Mouse (Mus musculus) neural tube, embryonic 15.5 days (tissue): Measurements from ENCODE around the gene Dnajb2. TPM values are rescaled to one million over a fixed set of nuclear protein-coding genes. Genes with fewer than 3 reads are reported as not detected.

Experiments
- ATAC-seq: fragments of 200-750 bp; cut with Nextera tagmentation; 2 replicates; pipeline ENCODE4 v1.8.0; 2017; ENCODE audit warnings: mild to moderate bottlenecking, moderate TSS enrichment, moderate library complexity; ENCODE audit not compliant: low FRiP score
- H3K27ac ChIP-seq: fragments of 300-500 bp; sonication (generic); replicated peaks from 2 replicates; pipeline ENCODE4 v1.5.1; 2015; ENCODE audit warnings: mild to moderate bottlenecking, inconsistent platforms
- H3K27me3 ChIP-seq: fragments of 300-500 bp; sonication (generic); replicated peaks from 2 replicates; pipeline ENCODE4 v1.6.1; 2015; ENCODE audit warnings: inconsistent platforms
- H3K36me3 ChIP-seq: fragments of 300-500 bp; sonication (generic); 2 replicates; pipeline ENCODE4 v1.6.1; 2015; ENCODE audit warnings: inconsistent platforms
- H3K4me1 ChIP-seq: fragments of 300-500 bp; sonication (generic); 2 replicates; pipeline ENCODE4 v1.6.1; 2015; ENCODE audit warnings: inconsistent platforms
- H3K4me2 ChIP-seq: fragments of 300-500 bp; sonication (generic); 2 replicates; pipeline ENCODE4 v1.6.1; 2015; ENCODE audit warnings: inconsistent platforms, mild to moderate bottlenecking, moderate library complexity
- H3K4me3 ChIP-seq: fragments of 300-500 bp; sonication (generic); replicated peaks from 2 replicates; pipeline ENCODE4 v1.5.1; 2015; ENCODE audit warnings: mild to moderate bottlenecking, inconsistent platforms
- H3K9ac ChIP-seq: fragments of 300-500 bp; sonication (generic); replicated peaks from 2 replicates; pipeline ENCODE4 v1.6.1; 2015; ENCODE audit warnings: mild to moderate bottlenecking, inconsistent platforms
- H3K9me3 ChIP-seq: fragments of 300-500 bp; sonication (generic); replicated peaks from 2 replicates; pipeline ENCODE4 v1.6.1; 2016; ENCODE audit warnings: inconsistent platforms
- WGBS: fragments of 180-500 bp; shearing (Covaris S2); methylation state at CpG from one replicate; pipeline ENCODE4 v1.1.7; 2015; ENCODE audit warnings: mixed read lengths; 5-methylcytosine and 5-hydroxymethylcytosine counted together
- polyA plus RNA-seq: library from polyadenylated mRNA; unstranded; fragments of >200 nt; fragmentation: Nextera tagmentation; extraction: Ambion mirVana; gene quantifications from 2 replicates; pipeline ENCODE4 v1.2.1, GENCODE M21; 2015

Dnajb2 gene
- 72.1 and 90.7 TPM in 2 replicates for polyA plus RNA-seq

DNA sequence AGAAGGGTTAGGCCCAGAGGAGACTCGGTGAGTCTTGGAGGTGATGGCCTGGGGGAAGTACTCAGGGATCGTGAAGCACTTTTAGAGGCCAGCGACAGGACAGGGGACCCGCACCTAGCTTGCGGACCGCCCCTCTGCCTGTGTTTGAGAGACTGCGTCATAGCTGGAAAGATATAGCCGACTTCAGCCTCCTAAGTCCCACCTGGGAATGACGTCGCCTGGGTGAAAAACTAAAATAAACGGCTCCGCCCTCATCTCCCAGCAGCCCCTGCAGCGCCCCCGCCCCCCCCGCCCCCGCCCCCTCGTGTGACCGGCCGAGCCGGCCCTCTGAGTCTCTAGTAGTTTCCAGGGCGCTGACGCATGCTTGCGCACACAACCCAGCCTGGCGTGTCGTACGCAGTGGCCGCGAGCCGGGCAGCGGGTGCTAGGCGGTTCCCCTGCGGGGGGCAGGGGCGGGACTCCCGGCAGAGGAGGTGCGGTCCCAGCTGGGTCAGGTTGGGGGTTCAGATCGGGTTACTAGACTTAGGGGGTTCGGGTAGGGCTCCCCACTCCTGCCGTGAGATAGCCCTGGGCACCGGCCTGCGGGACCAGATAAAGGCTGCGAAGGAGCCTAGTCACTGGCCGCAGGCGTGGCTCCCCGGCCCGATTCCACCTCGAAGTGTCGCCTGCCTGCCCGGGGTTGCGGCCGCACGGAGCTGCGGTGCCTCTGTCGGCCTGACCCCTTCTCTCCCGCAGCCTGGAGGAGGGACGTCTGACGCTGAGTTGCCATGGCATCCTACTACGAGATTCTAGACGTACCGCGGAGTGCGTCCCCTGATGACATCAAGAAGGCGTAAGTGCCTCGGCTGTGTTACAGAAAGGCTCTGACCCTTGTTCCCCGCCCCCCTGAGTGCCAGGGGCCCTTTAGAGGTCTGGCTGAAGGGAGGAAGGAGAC is at the start of gene Dnajb2:
Dnajb2 (plus strand) TSS at position 290 of the 934 bp plus-strand sequence.
- peak; percentile 89 for ATAC-seq
- Histone ChIP-seq H3K27ac (peak within 1 kb of the TSS; percentile 92), H3K9ac (peak within 1 kb of the TSS; percentile 83), H3K9me3 (no peaks in the 10 kb centered on the region), H3K4me3 (peak within 1 kb of the TSS; percentile 80), H3K27me3 (no peaks in the 10 kb centered on the region), H3K4me2 (peak within 1 kb of the TSS; percentile 78), H3K4me1 (peaks cover 27% of the 10 kb centered on the region), H3K36me3 (peaks cover 17% of the 10 kb centered on the region)
- WGBS: under 1% methylated on average over 63 of the region's 64 CpGs

DNA sequence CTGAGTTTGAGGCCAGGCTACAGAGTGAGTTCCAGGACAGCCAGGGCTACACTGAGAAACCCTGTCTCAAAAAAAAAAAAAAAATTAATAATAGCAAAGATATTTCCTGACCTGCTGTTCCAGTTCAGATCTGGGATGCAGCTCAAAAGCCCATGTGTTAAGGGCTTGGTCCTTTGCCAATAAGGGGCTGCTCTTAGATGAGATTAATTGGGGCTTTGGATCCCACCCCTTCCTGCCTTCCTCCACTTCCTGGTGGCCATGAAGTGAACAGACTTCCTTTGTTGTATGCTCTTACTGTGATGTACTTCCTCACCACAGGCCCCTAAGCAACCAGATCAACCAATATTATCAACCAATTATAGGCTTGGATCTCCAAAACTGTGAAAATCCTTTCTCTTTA is 49.1 kb upstream of the Dnajb2 start:
- H3K9ac ChIP-seq: no peak overlapping the region

DNA sequence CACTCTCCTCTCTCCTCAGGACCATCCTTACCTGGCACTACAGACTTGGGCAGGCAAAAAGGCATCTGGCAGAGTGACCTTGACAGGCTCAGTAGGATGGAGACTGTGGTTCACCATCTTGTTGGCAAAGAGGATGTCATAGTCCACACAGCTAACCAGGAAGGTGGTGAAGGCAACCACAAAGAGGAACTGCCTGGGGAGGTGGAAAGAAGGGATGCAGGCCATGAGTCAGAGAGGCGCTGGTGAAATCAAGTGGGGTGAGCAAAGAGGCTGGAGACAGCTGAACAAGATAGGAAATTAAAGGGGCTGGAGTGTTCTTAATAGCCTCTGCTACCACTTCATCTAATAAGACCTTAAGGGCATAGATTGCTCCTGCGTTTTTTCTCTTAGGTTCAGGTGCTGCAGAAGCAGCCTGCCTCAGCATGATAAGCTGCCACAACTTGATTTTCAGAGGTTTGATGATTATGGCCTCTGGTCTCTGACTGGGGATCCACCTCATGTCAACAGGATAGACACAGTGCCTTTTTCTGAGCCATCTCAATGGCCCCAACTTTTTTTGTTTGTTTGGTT is 48.2 kb upstream of the Dnajb2 start:
- no peak overlapping the region for H3K4me3 ChIP-seq
- peaks cover 22% of the 10 kb centered on the region for H3K4me1 ChIP-seq
- H3K27ac ChIP-seq: no peak overlapping the region
- whole genome bisulfite sequencing: 83% methylated on average over 2 of the region's 2 CpGs
- no peaks in the 10 kb centered on the region for H3K27me3 ChIP-seq
- H3K9ac ChIP-seq: no peak overlapping the region
- peaks cover 63% of the 10 kb centered on the region for H3K36me3 ChIP-seq
- H3K4me2 ChIP-seq: no peak overlapping the region
- no peak for ATAC-seq
- no peaks in the 10 kb centered on the region for H3K9me3 ChIP-seq

More for the DNA sequence above, 49.1 kb upstream of the Dnajb2 start:
- no peaks in the 10 kb centered on the region for H3K9me3 ChIP-seq
- ATAC-seq: no peak
- peaks cover 72% of the 10 kb centered on the region for H3K36me3 ChIP-seq
- H3K4me3 ChIP-seq: no peak overlapping the region
- no peak overlapping the region for H3K27ac ChIP-seq
- H3K4me2 ChIP-seq: no peak overlapping the region
- H3K4me1 ChIP-seq: peaks cover 16% of the 10 kb centered on the region
- no peaks in the 10 kb centered on the region for H3K27me3 ChIP-seq

DNA sequence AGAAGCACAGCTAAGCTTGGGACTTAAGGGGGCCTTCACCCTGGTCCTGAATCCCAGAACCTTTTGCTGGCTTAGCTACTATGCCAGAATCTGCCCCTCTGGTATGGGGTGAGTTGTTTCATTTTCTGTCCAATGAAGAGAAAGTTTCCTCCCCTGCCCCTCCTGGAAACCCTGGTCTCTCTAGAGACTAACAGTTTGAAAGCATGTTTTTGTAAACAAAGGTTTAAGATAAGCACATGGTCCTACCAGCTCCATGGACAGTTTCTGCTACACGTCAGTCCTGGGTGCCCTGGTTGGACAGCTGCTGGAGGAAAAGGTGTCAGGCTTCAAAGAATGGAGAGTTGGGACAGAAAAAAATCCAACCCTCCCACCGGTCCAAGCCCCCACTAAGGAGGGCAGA is 45.6 kb upstream of the Dnajb2 start:
- H3K27me3 ChIP-seq: no peaks in the 10 kb centered on the region
- H3K4me3 ChIP-seq: no peak overlapping the region
- no peaks in the 10 kb centered on the region for H3K9me3 ChIP-seq
- no peak overlapping the region for H3K9ac ChIP-seq
- H3K27ac ChIP-seq: no peak overlapping the region
- peaks cover 46% of the 10 kb centered on the region for H3K36me3 ChIP-seq
- WGBS: 82% methylated on average over 2 of the region's 2 CpGs
- ATAC-seq: no peak
- H3K4me1 ChIP-seq: peaks cover 30% of the 10 kb centered on the region
- H3K4me2 ChIP-seq: peak overlapping the region; percentile 97

DNA sequence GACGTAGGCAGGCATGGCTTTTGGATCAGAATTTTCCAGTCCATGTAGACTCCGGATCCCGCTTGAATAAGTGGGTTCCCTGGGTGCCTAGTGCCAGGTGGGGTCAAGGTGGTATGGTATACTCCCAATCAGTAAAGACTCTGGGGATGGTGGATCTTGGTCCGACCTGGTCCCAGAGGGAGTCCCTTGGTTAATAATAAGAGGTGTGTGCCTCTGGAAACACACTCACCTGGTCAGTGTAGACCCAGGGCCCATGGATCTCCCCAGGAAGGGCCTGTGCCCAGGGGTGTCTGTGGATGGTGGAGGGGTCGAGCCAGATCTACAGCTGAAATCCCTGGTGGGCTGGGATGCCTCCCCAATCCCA is 45.0 kb upstream of the Dnajb2 start:
- peak overlapping the region; percentile 97 for H3K4me2 ChIP-seq
- peak overlapping the region; percentile 69 for H3K9ac ChIP-seq
- peak overlapping the region; percentile 97 for H3K27ac ChIP-seq
- H3K36me3 ChIP-seq: peaks cover 45% of the 10 kb centered on the region
- ATAC-seq: no peak
- no peaks in the 10 kb centered on the region for H3K9me3 ChIP-seq
- 46% methylated on average over 5 of the region's 5 CpGs for WGBS
- no peaks in the 10 kb centered on the region for H3K27me3 ChIP-seq
- peak overlapping the region; percentile 67 for H3K4me3 ChIP-seq
- peaks cover 30% of the 10 kb centered on the region for H3K4me1 ChIP-seq

DNA sequence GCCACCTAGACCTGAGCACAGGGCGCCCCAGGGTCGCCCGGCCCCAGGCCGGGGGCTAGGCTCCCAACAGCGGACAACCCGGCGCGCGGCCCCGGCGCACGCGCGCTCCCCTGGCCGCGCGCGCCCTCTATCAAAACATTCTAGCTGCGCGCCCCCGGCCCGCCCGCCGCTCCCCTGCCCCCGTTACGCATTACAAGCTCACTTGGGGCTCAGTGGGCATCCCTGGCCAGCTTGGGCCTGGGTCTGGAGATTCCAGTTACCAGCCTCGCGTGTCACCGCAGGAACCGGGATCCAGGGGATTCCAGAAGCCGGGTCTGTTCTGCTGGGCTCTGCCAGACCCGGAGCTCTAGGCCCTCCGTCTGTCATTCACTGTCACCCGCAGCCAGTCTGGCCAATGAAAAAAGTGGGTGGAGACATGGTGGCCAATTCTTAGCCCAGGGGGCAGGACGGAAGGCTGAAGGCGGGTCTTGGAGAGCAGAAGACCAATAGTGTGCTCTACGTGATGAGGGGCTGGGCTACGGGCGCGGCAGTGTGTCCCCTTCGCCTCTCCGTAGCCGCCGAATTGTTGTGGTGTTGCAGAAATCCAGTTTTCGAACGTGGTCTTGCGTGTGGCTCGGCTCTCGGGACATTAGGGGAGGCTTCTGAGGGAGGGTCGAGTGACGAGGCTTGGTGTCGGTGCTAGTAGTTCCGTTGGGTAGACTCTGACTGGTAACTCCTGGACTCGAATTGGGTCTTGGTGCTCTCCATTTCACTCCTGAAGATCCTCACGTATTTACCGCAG is 44.4 kb upstream of the Dnajb2 start, which contains the start of the genes Ankzf1 and Atg9a:
Ankzf1 (plus strand) TSS at position 530 of the 781 bp plus-strand sequence.
Atg9a (minus strand) TSS at position 575 of the 781 bp plus-strand sequence.
- Histone ChIP-seq H3K36me3 (peaks cover 45% of the 10 kb centered on the region), H3K4me2 (peak within 1 kb of the TSS; percentile 97), H3K9me3 (no peaks in the 10 kb centered on the region), H3K4me3 (peak within 1 kb of the TSS; percentile 67), H3K27me3 (no peaks in the 10 kb centered on the region), H3K4me1 (peaks cover 30% of the 10 kb centered on the region), H3K9ac (peak within 1 kb of the TSS; percentile 91), H3K27ac (peak within 1 kb of the TSS; percentile 97)
- under 1% methylated on average over 56 of the region's 56 CpGs for WGBS
- peak; percentile 99 for ATAC-seq

DNA sequence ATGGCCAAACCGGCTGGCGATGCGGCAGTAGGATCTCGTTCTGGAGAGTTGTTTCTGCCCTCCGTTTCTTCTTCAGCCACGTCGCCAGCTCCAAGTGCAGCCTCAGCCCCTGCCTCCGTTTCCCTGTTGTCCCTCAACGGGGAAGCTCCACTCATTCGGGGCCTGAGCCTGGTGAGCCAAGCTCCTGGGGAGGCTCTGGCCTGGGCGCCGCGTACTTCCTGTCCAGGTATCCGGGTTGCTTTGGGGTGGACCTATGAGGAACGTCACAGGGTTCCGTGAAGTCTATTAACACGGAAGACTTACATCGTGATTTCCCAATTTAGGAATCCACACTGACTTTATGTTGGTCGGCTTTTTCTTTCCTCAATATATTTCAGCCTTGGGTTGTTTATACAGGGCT is 43.8 kb upstream of the Dnajb2 start:
- H3K4me2 ChIP-seq: peak overlapping the region; percentile 97
- H3K36me3 ChIP-seq: peaks cover 45% of the 10 kb centered on the region
- under 1% methylated on average over 19 of the region's 19 CpGs for WGBS
- H3K4me3 ChIP-seq: peak overlapping the region; percentile 67
- peaks cover 30% of the 10 kb centered on the region for H3K4me1 ChIP-seq
- H3K9ac ChIP-seq: peak overlapping the region; percentile 91
- H3K9me3 ChIP-seq: no peaks in the 10 kb centered on the region
- peak overlapping the region; percentile 91 for H3K27ac ChIP-seq
- H3K27me3 ChIP-seq: no peaks in the 10 kb centered on the region
- ATAC-seq: peak; percentile 45; the same call in 1 of the 2 replicates

DNA sequence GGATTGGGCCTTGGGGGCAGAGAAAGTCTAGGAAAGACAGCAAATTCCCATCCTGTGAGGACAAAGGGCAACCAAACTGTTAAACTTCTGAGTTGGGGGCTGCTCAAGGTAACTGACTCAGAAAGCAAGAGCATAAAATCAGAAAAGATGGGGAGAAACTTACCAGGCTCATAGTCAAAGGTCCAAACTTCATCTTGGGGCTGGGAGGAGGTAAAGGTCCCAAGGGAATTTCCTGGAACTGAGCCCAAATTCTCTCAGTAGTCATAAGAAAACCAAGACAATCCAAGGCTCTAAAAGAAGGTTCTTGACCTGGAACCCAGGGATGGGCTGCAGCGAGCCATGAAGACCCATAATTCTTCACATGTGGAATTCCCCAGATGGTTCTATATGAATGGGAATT is 35.0 kb upstream of the Dnajb2 start:
- no peaks in the 10 kb centered on the region for H3K27me3 ChIP-seq
- no peak for ATAC-seq
- no peak overlapping the region for H3K4me3 ChIP-seq
- no peaks in the 10 kb centered on the region for H3K9me3 ChIP-seq
- H3K27ac ChIP-seq: no peak overlapping the region
- 88% methylated on average over 1 of the region's 1 CpGs for WGBS
- no peak overlapping the region for H3K4me2 ChIP-seq
- no peak overlapping the region for H3K9ac ChIP-seq
- peaks cover 41% of the 10 kb centered on the region for H3K36me3 ChIP-seq
- H3K4me1 ChIP-seq: no peaks in the 10 kb centered on the region

DNA sequence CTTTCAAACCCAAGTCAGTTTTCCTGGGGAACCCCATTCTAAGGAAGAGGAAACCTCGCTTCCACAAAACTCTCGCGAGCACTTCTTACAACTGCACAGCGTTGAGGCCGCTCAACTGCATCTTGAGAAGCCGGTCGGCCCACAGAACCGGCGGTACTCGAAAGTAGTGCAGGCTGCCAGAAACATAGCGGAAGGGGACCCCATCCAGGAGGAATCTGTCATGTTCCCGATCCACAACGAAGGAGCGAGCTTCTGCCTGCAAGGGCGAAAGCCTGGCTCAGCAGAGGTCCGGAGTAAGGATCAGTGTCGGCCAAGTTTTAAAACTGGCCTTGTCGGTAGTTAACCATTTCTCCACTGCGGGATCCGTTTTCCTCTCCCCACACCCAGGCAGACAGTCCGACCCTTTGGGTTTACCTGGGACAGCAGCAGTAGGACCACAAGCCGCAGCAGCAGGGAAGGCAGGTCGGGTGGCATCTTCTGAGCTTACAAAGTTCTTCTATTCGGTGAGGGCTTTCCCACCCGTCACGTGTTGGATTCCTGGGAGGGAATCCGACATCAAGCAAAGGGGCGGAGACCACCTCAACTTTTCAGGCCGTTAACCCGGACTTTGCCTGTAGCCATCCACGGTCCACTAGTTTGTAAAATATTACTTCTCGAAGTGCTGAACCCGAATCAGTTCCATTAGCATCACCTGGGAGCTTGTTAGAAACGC is 27.1 kb upstream of the Dnajb2 start:
- Histone ChIP-seq H3K9ac (peak overlapping the region; percentile 47), H3K4me1 (peaks cover 48% of the 10 kb centered on the region), H3K27me3 (no peaks in the 10 kb centered on the region), H3K4me3 (peak overlapping the region; percentile 84), H3K9me3 (no peaks in the 10 kb centered on the region), H3K27ac (no peak overlapping the region; the same call in 1 of the 2 replicates), H3K36me3 (peaks cover 18% of the 10 kb centered on the region), H3K4me2 (peak overlapping the region; percentile 93)
- no peak for ATAC-seq
- WGBS: 17% methylated on average over 34 of the region's 34 CpGs

DNA sequence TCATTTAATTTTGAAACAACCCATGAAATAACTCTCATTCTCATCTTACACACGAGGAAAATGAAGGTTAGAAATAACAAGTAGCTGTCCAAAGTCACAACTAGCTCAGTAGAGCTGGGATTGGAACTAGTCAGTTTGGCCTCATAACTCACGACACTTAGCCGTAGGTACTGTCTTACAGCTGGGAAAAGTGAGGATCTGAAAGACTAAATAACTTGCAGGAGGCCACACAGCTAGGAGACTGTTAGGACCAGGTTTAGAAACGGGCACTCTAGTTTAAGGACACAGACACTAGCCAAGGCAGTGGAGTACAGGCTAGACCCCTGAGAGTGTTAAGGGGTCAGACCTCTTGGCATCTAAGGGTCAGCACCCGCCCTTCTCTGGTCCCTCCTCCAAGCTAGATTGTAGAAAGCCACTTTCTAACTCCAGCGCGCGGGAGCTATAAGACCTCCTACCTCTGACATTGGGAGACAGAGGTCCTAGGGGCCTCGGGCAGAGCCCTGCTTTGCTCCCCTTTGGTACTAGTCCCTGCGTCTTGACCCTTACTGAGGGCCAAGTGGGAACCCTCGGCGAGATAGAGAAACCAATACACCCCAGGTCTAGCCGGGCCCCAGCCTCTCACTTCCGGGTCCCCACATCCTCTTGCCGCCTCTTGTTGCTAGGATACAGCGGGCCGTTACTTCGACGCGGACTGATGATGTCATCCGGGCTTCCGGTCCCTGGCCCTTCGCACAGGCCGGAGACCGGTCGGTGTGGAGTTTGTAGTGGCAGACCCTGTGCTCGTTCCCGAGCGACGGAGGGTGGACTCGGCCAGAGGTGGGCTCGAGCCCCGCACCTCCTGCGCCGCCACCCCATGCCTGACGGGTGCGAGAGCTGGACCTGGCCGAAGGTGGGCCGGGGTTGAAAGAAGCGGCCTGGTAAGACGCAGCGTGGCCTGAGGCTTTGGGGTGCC is 25.8 kb upstream of the Dnajb2 start, which contains the start of the genes Glb1l and Stk16:
Glb1l (minus strand) TSS at position 678 of the 952 bp plus-strand sequence.
Stk16 (plus strand) TSS at position 703 of the 952 bp plus-strand sequence.
- 0 out of 2 replicates have a peak, but pooled peaks cover 2% of the 10 kb centered on the region for H3K27me3 ChIP-seq
- ATAC-seq: peak; percentile 94
- H3K9ac ChIP-seq: peak within 1 kb of the TSS; percentile 86
- H3K4me1 ChIP-seq: peaks cover 49% of the 10 kb centered on the region
- peak within 1 kb of the TSS; percentile 84 for H3K4me3 ChIP-seq
- H3K36me3 ChIP-seq: peaks cover 23% of the 10 kb centered on the region
- no peaks in the 10 kb centered on the region for H3K9me3 ChIP-seq
- peak within 1 kb of the TSS; percentile 93 for H3K4me2 ChIP-seq
- H3K27ac ChIP-seq: peak within 1 kb of the TSS; percentile 33; the same call in 1 of the 2 replicates
- 6% methylated on average over 42 of the region's 42 CpGs for WGBS
